Mouse (Mus musculus) limb, embryonic 14.5 days (tissue): ENCODE data around the gene Kif16b. TPM values are rescaled to one million over a fixed set of nuclear protein-coding genes. Genes with fewer than 3 reads are reported as not detected.

Experiments used
- ATAC-seq: fragments of 200-750 bp; cut with Nextera tagmentation; 2 replicates; pipeline ENCODE4 v1.8.0; 2017; ENCODE audit warnings: low read depth, moderate number of reproducible peaks, moderate TSS enrichment; ENCODE audit not compliant: low FRiP score
- DNase-seq: peaks from one replicate; pipeline ENCODE4 v3.0.0-alpha.2; 2015; ENCODE audit warnings: low spot score
- H3K27ac ChIP-seq: fragments of 300-500 bp; sonication (generic); replicated peaks from 2 replicates; pipeline ENCODE4 v1.5.1; 2014; ENCODE audit warnings: low read depth, mild to moderate bottlenecking, low read length, moderate library complexity, mixed read lengths
- H3K27me3 ChIP-seq: fragments of 300-500 bp; sonication (generic); 2 replicates; pipeline ENCODE4 v1.6.1; 2014; ENCODE audit warnings: low read length, mixed read lengths; ENCODE audit not compliant: control insufficient read depth, insufficient read depth
- H3K36me3 ChIP-seq: fragments of 300-500 bp; sonication (generic); 2 replicates; pipeline ENCODE4 v1.6.1; 2014; ENCODE audit warnings: mild to moderate bottlenecking, low read length, moderate library complexity, mixed read lengths; ENCODE audit not compliant: control insufficient read depth, insufficient read depth
- H3K4me1 ChIP-seq: fragments of 300-500 bp; sonication (generic); 2 replicates; pipeline ENCODE4 v1.6.1; 2014; ENCODE audit warnings: antibody characterized with exemption, low read length, mixed read lengths; ENCODE audit not compliant: control insufficient read depth, insufficient read depth
- H3K4me2 ChIP-seq: fragments of 300-500 bp; sonication (generic); replicated peaks from 2 replicates; pipeline ENCODE4 v1.6.1; 2014; ENCODE audit warnings: low read depth, mild to moderate bottlenecking, low read length, moderate library complexity; ENCODE audit not compliant: severe bottlenecking
- H3K4me3 ChIP-seq: fragments of 300-500 bp; sonication (generic); replicated peaks from 2 replicates; pipeline ENCODE4 v1.5.1; 2014; ENCODE audit warnings: low read length
- H3K9ac ChIP-seq: fragments of 300-500 bp; sonication (generic); 2 replicates; pipeline ENCODE4 v1.6.1; 2014; ENCODE audit warnings: mild to moderate bottlenecking, low read depth, low read length, moderate library complexity; ENCODE audit not compliant: severe bottlenecking
- H3K9me3 ChIP-seq: fragments of 300-500 bp; sonication (generic); 2 replicates; pipeline ENCODE4 v1.6.1; 2016; ENCODE audit warnings: low read length; ENCODE audit not compliant: control insufficient read depth
- POLR2A ChIP-seq: fragments of 200-500 bp; IDR thresholded peaks from 2 replicates; pipeline ENCODE4 v1.8.0; 2012; ENCODE audit warnings: inconsistent platforms, mild to moderate bottlenecking, moderate library complexity, borderline replicate concordance; ENCODE audit not compliant: insufficient read depth, insufficient read length; ENCODE audit errors: extremely low read depth
- WGBS: fragments of 180-500 bp; shearing (Covaris S2); extraction: QIAGEN DNeasy Blood & Tissue Kit; methylation state at CpG from one replicate; pipeline ENCODE4 v1.1.7; 2014; 5-methylcytosine and 5-hydroxymethylcytosine counted together
- polyA plus RNA-seq, 2 experiments: library from polyadenylated mRNA; depleted of rRNA in 1 of 2; stranded (reverse) in 1 of 2; unstranded in 1 of 2; fragments of >200 nt; fragmentation: Nextera tagmentation in 1 of 2; extraction: Ambion mirVana in 1 of 2; gene quantifications; 2 replicates each; pipeline versions ENCODE4 v1.2.1 to v1.2.3; 2012 to 2014

Gene Kif16b
- polyA plus RNA-seq, 2 experiments = 7.9 to 10.6 TPM

- H3K27ac ChIP-seq = no peak overlapping the region
- no peak overlapping the region for H3K4me2 ChIP-seq
- TF ChIP-seq POLR2A = no peak
- no peaks in the 10 kb centered on the region for H3K27me3 ChIP-seq
- H3K4me1 ChIP-seq = no peaks in the 10 kb centered on the region
- H3K9me3 ChIP-seq = no peaks in the 10 kb centered on the region
- H3K36me3 ChIP-seq = no peaks in the 10 kb centered on the region
- DNase-seq (no peak), ATAC-seq (no peak)
- H3K9ac ChIP-seq = no peak overlapping the region
- H3K4me3 ChIP-seq = no peak overlapping the region
- WGBS = 69% methylated on average over 1 of the region's 1 CpGs
These were observed 126.0 kb downstream of the Kif16b start for GRCm38 (mm10) chr2:142775358-142775757.

- WGBS = 55% methylated on average over 1 of the region's 1 CpGs
- DNase-seq (no peak), ATAC-seq (no peak)
- Histone ChIP-seq H3K36me3 (no peaks in the 10 kb centered on the region), H3K9me3 (no peaks in the 10 kb centered on the region), H3K4me1 (no peaks in the 10 kb centered on the region), H3K4me3 (no peak overlapping the region), H3K27ac (no peak overlapping the region), H3K4me2 (no peak overlapping the region), H3K27me3 (no peaks in the 10 kb centered on the region), H3K9ac (no peak overlapping the region)
- TF ChIP-seq POLR2A = no peak
These were observed 126.6 kb downstream of the Kif16b start for GRCm38 (mm10) chr2:142774752-142775151.

GRCm38 (mm10) chr2:142769647-142770121 is 131.6 kb downstream of the Kif16b start:
- H3K4me3 ChIP-seq = no peak overlapping the region
- DNase-seq = no peak
- H3K9ac ChIP-seq = no peak overlapping the region
- no peaks in the 10 kb centered on the region for H3K9me3 ChIP-seq
- TF ChIP-seq POLR2A = no peak
- H3K4me1 ChIP-seq = no peaks in the 10 kb centered on the region
- 83% methylated on average over 11 of the region's 11 CpGs for WGBS
- no peaks in the 10 kb centered on the region for H3K36me3 ChIP-seq
- no peak overlapping the region for H3K4me2 ChIP-seq
- no peak overlapping the region for H3K27ac ChIP-seq
- no peaks in the 10 kb centered on the region for H3K27me3 ChIP-seq
- ATAC-seq = no peak

- Histone ChIP-seq H3K27ac (no peak overlapping the region), H3K27me3 (no peaks in the 10 kb centered on the region), H3K4me2 (no peak overlapping the region), H3K36me3 (no peaks in the 10 kb centered on the region), H3K4me1 (peaks cover 12% of the 10 kb centered on the region; the same call in 1 of the 2 replicates), H3K9ac (no peak overlapping the region), H3K9me3 (no peaks in the 10 kb centered on the region), H3K4me3 (no peak overlapping the region)
- 75% methylated on average over 2 of the region's 2 CpGs for WGBS
- no peak for TF ChIP-seq POLR2A
- ATAC-seq (no peak), DNase-seq (no peak)
These were observed 137.1 kb downstream of the Kif16b start for GRCm38 (mm10) chr2:142764276-142764675.

GRCm38 (mm10) chr2:142760843-142761242 is 140.5 kb downstream of the Kif16b start:
- no peak overlapping the region for H3K27ac ChIP-seq
- no peak overlapping the region for H3K4me3 ChIP-seq
- 58% methylated on average over 4 of the region's 4 CpGs for WGBS
- no peak for TF ChIP-seq POLR2A
- no peaks in the 10 kb centered on the region for H3K36me3 ChIP-seq
- no peaks in the 10 kb centered on the region for H3K9me3 ChIP-seq
- no peaks in the 10 kb centered on the region for H3K27me3 ChIP-seq
- no peak for ATAC-seq
- peaks cover 12% of the 10 kb centered on the region; the same call in 1 of the 2 replicates for H3K4me1 ChIP-seq
- no peak overlapping the region for H3K4me2 ChIP-seq
- H3K9ac ChIP-seq = no peak overlapping the region
- DNase-seq = no peak

GRCm38 (mm10) chr2:142759192-142759591 is 142.1 kb downstream of the Kif16b start:
- Histone ChIP-seq H3K27ac (no peak overlapping the region), H3K4me3 (no peak overlapping the region), H3K9ac (no peak overlapping the region), H3K36me3 (peaks cover 4% of the 10 kb centered on the region; the same call in 1 of the 2 replicates), H3K4me1 (peaks cover 12% of the 10 kb centered on the region; the same call in 1 of the 2 replicates), H3K9me3 (no peaks in the 10 kb centered on the region), H3K27me3 (no peaks in the 10 kb centered on the region), H3K4me2 (no peak overlapping the region)
- DNase-seq (no peak), ATAC-seq (no peak)
- no peak for TF ChIP-seq POLR2A
- 90% methylated on average over 4 of the region's 4 CpGs for WGBS
